Mouse (Mus musculus) myocyte (in vitro differentiated cells): Measurements from ENCODE around the gene Hhip. TPM values are rescaled to one million over a fixed set of nuclear protein-coding genes. Genes with fewer than 3 reads are reported as not detected.
"Not testable (repeated sequence)": the region's sequence is repeated elsewhere in the genome, so short reads cannot be mapped to it uniquely, and the experiment has no call there.

Experiments used
- H3K27me3 ChIP-seq: one replicate; pipeline ENCODE4 v1.6.1; 2011; ENCODE audit not compliant: control insufficient read depth, insufficient read depth, insufficient read length
- H3K36me3 ChIP-seq: one replicate; pipeline ENCODE4 v1.6.1; 2011; ENCODE audit not compliant: control insufficient read depth, insufficient read depth
- H3K4me2 ChIP-seq: one replicate; pipeline ENCODE4 v1.6.1; 2011; ENCODE audit warnings: low read depth, control low read depth
- H3K4me3 ChIP-seq: one replicate; pipeline ENCODE4 v1.5.1; 2011; ENCODE audit warnings: mild to moderate bottlenecking, control low read depth, moderate library complexity
- H3K79me2 ChIP-seq: one replicate; pipeline ENCODE4 v1.6.1; 2011; ENCODE audit not compliant: control insufficient read depth, insufficient read depth
- H3ac ChIP-seq: one replicate; pipeline ENCODE4 v1.6.1; 2011; ENCODE audit not compliant: control insufficient read depth, insufficient read length
- CEBPB ChIP-seq: IDR thresholded peaks from 2 replicates; pipeline ENCODE4 v1.6.1; 2011; ENCODE audit warnings: mild to moderate bottlenecking, moderate library complexity; ENCODE audit not compliant: poor library complexity, insufficient read depth, severe bottlenecking
- E2F4 ChIP-seq: IDR thresholded peaks from one replicate; pipeline ENCODE4 v1.6.1; 2011; ENCODE audit warnings: mild to moderate bottlenecking, control low read depth, moderate library complexity; ENCODE audit not compliant: insufficient read depth
- MAX ChIP-seq: IDR thresholded peaks from one replicate; pipeline ENCODE4 v1.6.1; 2011; ENCODE audit warnings: low read depth, mild to moderate bottlenecking, control low read depth
- MYOD1 ChIP-seq, 3 experiments: IDR thresholded peaks; one replicate each; pipeline ENCODE4 v1.6.1; 2011; ENCODE audit warnings: control low read depth in 2 of 3, low read depth in 2 of 3, mild to moderate bottlenecking in 2 of 3, moderate library complexity in 1 of 3; ENCODE audit not compliant: insufficient read length in 2 of 3, control insufficient read depth in 1 of 3
- MYOG ChIP-seq, 3 experiments: IDR thresholded peaks; one replicate each; pipeline ENCODE4 v1.6.1; 2011; ENCODE audit warnings: control low read depth in 2 of 3, low read depth in 2 of 3, mild to moderate bottlenecking in 2 of 3; ENCODE audit not compliant: insufficient read length in 2 of 3, control insufficient read depth in 1 of 3, insufficient read depth in 1 of 3
- POLR2A ChIP-seq: IDR thresholded peaks from one replicate; pipeline ENCODE4 v1.6.1; 2011; ENCODE audit warnings: low read depth, mild to moderate bottlenecking, control low read depth, moderate library complexity; ENCODE audit not compliant: insufficient read length
- POLR2AphosphoS2 ChIP-seq: IDR thresholded peaks from one replicate; pipeline ENCODE4 v1.6.1; 2011; ENCODE audit warnings: low read depth, control low read depth; ENCODE audit not compliant: insufficient read length
- REST ChIP-seq: IDR thresholded peaks from one replicate; pipeline ENCODE4 v1.6.1; 2011; ENCODE audit warnings: mild to moderate bottlenecking, control low read depth, moderate library complexity; ENCODE audit not compliant: insufficient read depth, insufficient read length
- SRF ChIP-seq: IDR thresholded peaks from one replicate; pipeline ENCODE4 v1.6.1; 2011; ENCODE audit warnings: low read depth; ENCODE audit not compliant: control insufficient read depth, insufficient read length
- TCF12 ChIP-seq: IDR thresholded peaks from one replicate; pipeline ENCODE4 v1.6.1; 2011; ENCODE audit warnings: mild to moderate bottlenecking, control low read depth; ENCODE audit not compliant: poor library complexity, insufficient read depth, severe bottlenecking
- TCF3 ChIP-seq: IDR thresholded peaks from one replicate; pipeline ENCODE4 v1.6.1; 2011; ENCODE audit warnings: low read depth, control low read depth; ENCODE audit not compliant: insufficient read length
- USF1 ChIP-seq: IDR thresholded peaks from one replicate; pipeline ENCODE4 v1.6.1; 2011; ENCODE audit warnings: low read depth, mild to moderate bottlenecking, control low read depth, moderate library complexity
- polyA plus RNA-seq: library from polyadenylated mRNA; unstranded; fragments of >200 nt; fragmentation: generic; extraction: Trizol; gene quantifications from one replicate; pipeline ENCODE4 v1.2.1, GENCODE M21; 2012; ENCODE audit warnings: missing spikeins

Gene Hhip
- polyA plus RNA-seq, 1 experiment = 0.92 TPM

DNA sequence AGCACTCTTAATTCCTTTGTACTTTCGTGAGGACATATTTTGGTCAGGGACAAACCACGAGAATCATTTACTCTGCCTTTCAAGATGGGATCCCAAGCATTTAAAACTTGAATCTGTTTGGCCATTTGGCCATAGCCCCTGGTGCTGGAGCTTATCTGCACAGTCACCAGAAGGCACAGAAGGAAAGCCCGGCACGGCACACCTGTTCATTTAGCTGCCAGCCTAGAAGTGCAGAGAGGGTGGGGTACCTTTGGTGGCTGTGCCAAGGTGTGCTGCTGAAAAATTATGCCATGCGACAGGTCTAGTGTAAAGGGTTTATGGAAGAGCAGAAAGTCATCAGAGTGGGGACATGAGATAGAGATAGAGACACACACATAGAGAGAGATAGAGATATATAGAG is 53.4 kb downstream of the Hhip start:
- H3K4me2 ChIP-seq = no peak overlapping the region
- H3K4me3 ChIP-seq = no peak overlapping the region
- H3K36me3 ChIP-seq = no peaks in the 10 kb centered on the region
- H3K27me3 ChIP-seq = no peaks in the 10 kb centered on the region
- H3ac ChIP-seq = no peak overlapping the region
- TF ChIP-seq TCF12 (no peak), USF1 (no peak), POLR2AphosphoS2 (no peak), MYOD1 (IDR thresholded peaks at IDR 0.05; ENCODE audit: control insufficient read depth in 1 of 3, insufficient read length in 2 of 3, low read depth in 2 of 3) (no peak), REST (no peak), MAX (no peak), TCF3 (no peak), CEBPB (no peak), POLR2A (no peak), SRF (no peak), MYOG (IDR thresholded peaks at IDR 0.05; ENCODE audit: control insufficient read depth in 1 of 3, insufficient read depth in 1 of 3, insufficient read length in 2 of 3, low read depth in 2 of 3) (no peak), E2F4 (no peak)
- H3K79me2 ChIP-seq = no peaks in the 10 kb centered on the region

DNA sequence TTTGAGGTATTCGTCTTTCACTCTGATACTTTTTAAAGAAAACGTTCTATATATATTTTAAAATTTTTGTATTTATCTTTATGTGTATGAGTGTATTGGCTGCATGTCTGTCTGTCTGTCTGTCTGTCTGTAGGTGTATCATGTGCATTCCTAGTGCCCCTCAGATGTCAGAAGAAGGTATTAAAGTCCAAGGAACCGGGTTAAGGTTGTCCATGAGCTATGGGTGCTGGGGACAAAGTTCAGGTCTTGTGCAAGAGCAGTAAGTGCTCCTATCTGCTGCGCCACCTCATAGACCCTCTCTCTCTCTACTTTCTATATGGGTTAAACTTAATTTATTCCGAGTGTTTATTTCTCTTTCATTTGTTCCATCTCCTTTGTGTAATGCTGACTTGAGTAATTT is 55.5 kb downstream of the Hhip start:
- H3K4me3 ChIP-seq = no peak overlapping the region
- H3K4me2 ChIP-seq = no peak overlapping the region
- H3ac ChIP-seq = no peak overlapping the region
- no peaks in the 10 kb centered on the region for H3K27me3 ChIP-seq
- H3K36me3 ChIP-seq = no peaks in the 10 kb centered on the region
- no peaks in the 10 kb centered on the region for H3K79me2 ChIP-seq
- TF ChIP-seq POLR2A (no peak), TCF12 (no peak), E2F4 (no peak), TCF3 (no peak), USF1 (no peak), SRF (no peak), MYOG (IDR thresholded peaks at IDR 0.05; ENCODE audit: control insufficient read depth in 1 of 3, insufficient read depth in 1 of 3, insufficient read length in 2 of 3, low read depth in 2 of 3) (no peak), MAX (no peak), POLR2AphosphoS2 (no peak), MYOD1 (IDR thresholded peaks at IDR 0.05; ENCODE audit: control insufficient read depth in 1 of 3, insufficient read length in 2 of 3, low read depth in 2 of 3) (no peak), CEBPB (no peak), REST (no peak)

DNA sequence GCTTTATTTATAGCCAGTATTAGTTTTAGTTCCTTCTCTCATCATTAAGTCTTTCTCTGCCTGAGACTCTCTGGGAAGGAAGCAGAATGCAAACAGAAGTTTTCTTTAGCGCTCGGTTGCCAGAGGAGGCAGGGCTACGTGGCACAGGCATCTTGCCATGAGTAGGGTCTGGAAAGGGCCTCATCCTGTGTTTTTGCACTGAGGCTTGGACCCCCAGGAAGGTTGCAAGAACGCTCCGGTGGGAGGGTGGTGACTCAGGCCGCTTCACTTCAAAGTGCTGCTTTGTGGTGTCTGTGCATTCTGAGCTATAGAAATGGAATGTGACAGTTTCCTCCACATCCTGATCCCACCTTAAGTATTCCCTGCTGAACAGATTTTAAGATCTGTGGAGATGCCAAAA is 62.7 kb downstream of the Hhip start:
- no peaks in the 10 kb centered on the region for H3K27me3 ChIP-seq
- no peak overlapping the region for H3ac ChIP-seq
- H3K79me2 ChIP-seq = no peaks in the 10 kb centered on the region
- no peak overlapping the region for H3K4me2 ChIP-seq
- no peak overlapping the region for H3K4me3 ChIP-seq
- H3K36me3 ChIP-seq = no peaks in the 10 kb centered on the region
- no peak for TF ChIP-seq MYOD1 (IDR thresholded peaks at IDR 0.05; ENCODE audit: control insufficient read depth in 1 of 3, insufficient read length in 2 of 3, low read depth in 2 of 3)
- TF ChIP-seq MAX = no peak
- no peak for TF ChIP-seq POLR2A
- no peak for TF ChIP-seq USF1

DNA sequence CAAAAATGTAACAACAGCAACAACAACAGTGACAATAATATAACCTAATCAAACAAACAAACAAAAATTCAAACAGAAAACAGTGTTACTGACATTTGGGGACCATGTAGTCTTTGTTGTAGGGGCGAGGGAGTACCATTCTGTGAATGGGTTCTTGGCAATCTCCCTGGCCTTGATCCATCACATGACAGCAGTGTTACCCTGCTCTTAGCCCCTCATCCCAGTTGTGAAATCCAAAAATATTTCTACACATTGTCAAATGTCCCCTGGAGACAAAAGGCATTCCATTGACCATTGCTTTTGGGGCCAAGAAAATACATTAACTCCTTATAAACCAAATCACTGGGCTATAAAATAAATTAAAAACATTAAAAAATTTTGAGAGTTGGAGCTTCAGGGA is 64.3 kb downstream of the Hhip start:
- Histone ChIP-seq H3ac (no peak overlapping the region), H3K27me3 (no peaks in the 10 kb centered on the region), H3K4me2 (no peak overlapping the region), H3K4me3 (no peak overlapping the region), H3K79me2 (no peaks in the 10 kb centered on the region), H3K36me3 (no peaks in the 10 kb centered on the region)
- TF ChIP-seq MYOD1 (IDR thresholded peaks at IDR 0.05; ENCODE audit: control insufficient read depth in 1 of 3, insufficient read length in 2 of 3, low read depth in 2 of 3) = no peak
- TF ChIP-seq MAX = no peak
- no peak for TF ChIP-seq TCF12
- TF ChIP-seq MYOG (IDR thresholded peaks at IDR 0.05; ENCODE audit: control insufficient read depth in 1 of 3, insufficient read depth in 1 of 3, insufficient read length in 2 of 3, low read depth in 2 of 3) = no peak
- TF ChIP-seq SRF = no peak
- no peak for TF ChIP-seq TCF3
- TF ChIP-seq POLR2A = no peak
- TF ChIP-seq REST = no peak
- no peak for TF ChIP-seq E2F4
- TF ChIP-seq USF1 = no peak
- TF ChIP-seq CEBPB = no peak
- TF ChIP-seq POLR2AphosphoS2 = no peak

DNA sequence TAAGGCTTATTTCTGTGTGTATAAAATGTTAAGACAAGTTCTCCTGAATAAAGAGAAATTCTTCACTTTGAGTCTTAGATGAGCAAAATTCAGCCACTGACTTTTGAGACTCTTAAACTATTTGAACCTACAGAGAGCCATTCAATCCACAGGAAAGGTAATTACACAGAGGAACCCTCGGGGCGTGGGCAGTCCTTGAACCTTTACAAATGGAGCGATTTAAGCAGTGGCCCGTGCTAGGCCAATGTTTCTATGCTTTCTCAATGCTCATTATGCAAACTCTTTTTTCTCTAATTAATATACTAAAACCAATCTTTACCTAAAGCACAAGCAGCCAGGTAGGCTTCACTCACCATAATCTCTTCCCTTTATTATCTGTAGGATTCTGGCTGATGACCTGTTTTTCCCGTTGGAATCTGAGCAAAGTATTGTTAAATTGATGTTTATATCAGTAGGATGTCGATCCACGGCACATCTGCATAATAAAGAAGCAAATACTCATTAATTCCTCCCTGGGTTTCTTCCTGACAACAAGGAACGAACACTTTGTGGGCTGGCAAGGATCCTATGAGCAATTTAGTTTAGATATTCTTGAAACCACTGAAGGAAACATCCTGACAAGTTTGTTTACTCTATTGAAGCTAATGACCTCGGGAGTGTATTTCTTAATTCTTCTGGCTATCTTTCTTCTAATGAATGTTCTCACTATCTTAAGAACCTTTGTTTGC is 65.5 kb downstream of the Hhip start:
- H3K4me2 ChIP-seq = no peak overlapping the region
- no peaks in the 10 kb centered on the region for H3K27me3 ChIP-seq
- no peaks in the 10 kb centered on the region for H3K79me2 ChIP-seq
- H3ac ChIP-seq = no peak overlapping the region
- TF ChIP-seq TCF12 (no peak), MYOG (IDR thresholded peaks at IDR 0.05; ENCODE audit: control insufficient read depth in 1 of 3, insufficient read depth in 1 of 3, insufficient read length in 2 of 3, low read depth in 2 of 3) (no peak), USF1 (no peak), CEBPB (no peak), E2F4 (no peak), MAX (no peak), MYOD1 (IDR thresholded peaks at IDR 0.05; ENCODE audit: control insufficient read depth in 1 of 3, insufficient read length in 2 of 3, low read depth in 2 of 3) (no peak), REST (no peak), SRF (no peak), POLR2AphosphoS2 (no peak), TCF3 (no peak), POLR2A (no peak)
- H3K36me3 ChIP-seq = no peaks in the 10 kb centered on the region
- no peak overlapping the region for H3K4me3 ChIP-seq

DNA sequence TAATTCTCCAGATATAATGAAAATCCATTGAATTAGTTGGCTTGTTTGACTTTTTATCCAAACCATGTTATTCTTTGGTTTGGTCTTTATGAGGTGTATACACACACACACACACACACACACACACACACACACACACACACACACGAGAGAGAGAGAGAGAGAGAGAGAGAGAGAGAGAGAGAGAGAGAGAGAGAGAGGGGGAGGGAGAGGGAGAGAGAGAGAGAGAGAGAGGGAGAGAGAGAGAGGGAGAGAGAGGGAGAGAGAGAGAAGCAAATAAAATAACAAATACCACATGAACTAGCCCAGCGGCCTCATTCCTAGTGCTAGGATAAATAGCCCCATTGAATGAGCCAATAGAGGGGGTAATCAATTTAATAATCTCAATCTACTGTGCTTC is 66.4 kb downstream of the Hhip start:
- not testable (repeated sequence) for H3K79me2 ChIP-seq, H3K36me3 ChIP-seq, H3K4me2 ChIP-seq, H3ac ChIP-seq, H3K27me3 ChIP-seq, H3K4me3 ChIP-seq
